In genomic region chr14:57066053-57066452, GRCm38 (mm10) we compare ENCODE assay signal across 26 mouse cellular contexts. TPM values are rescaled to one million over a fixed set of nuclear protein-coding genes. Genes with fewer than 3 reads are reported as not detected.
DNase-seq lines count a peak whose midpoint lies in the region; TF ChIP-seq lines count a peak whose summit lies in the region.
"Had no signal": no experiment of that assay in that cellular context is flagged by ENCODE, and none has a peak within 500 bp of the region (broad histone marks: within the 10 kb centered on the region; RNA-seq: fewer than 3 reads in every experiment).

No protein-coding gene starts in this region.

- H3K27me3 ChIP-seq in CH12.LX (replicated peaks) = no peaks in the 10 kb centered on the region

- DNase-seq in A20 (ENCODE audit: low read depth, low spot score) (peak; percentile 40), CH12.LX (ENCODE audit: extremely low read depth) (peak; percentile 67)
- DNase-seq in frontal cortex, postnatal 25 days (ENCODE audit: low spot score in 2 of 2) = no peak
- DNase-seq in cerebellum, adult 9-10 months = no peak
- DNase-seq: adrenal gland, adult 2 months; adrenal gland, adult 8-10 months; adrenal gland, postnatal 10 days; adrenal gland, postnatal 14 days; adrenal gland, postnatal 25 days; adrenal gland, postnatal 36 days; B cell, adult 2 months; cerebellum, adult 11 months; cerebellum, adult 11-12 months; cerebellum, adult 18-20 months; cerebellum, adult 2 months; cerebellum, adult 8-10 months had no signal

- no peak for TF ChIP-seq RAD21 in CH12.LX (IDR thresholded peaks at IDR 0.05; ENCODE audit: low read depth, low read length)

- no peak overlapping the region for H3K9ac ChIP-seq in CH12.LX (ENCODE audit: insufficient read depth, low read depth)

- in situ Hi-C loops in CH12.LX (cut with MboI; ENCODE audit: low pct_ligation_motif_present, low pct_unique_long_range_greater_than_20kb, low sequenced_read_pairs) = loop anchor here (10.0 kb wide), 4 partner anchors 91 to 691 kb away; no protein-coding TSS in a partner anchor

- H3K4me2 ChIP-seq in CH12.LX (ENCODE audit: insufficient read depth, low read depth, poor library complexity, severe bottlenecking) = no peak overlapping the region

- no peaks in the 10 kb centered on the region for H3K79me2 ChIP-seq in CH12.LX (replicated peaks; ENCODE audit: control insufficient read depth, extremely low read depth, insufficient read depth, poor library complexity, severe bottlenecking)

- TF ChIP-seq EP300 in CH12.LX (IDR thresholded peaks at IDR 0.05; ENCODE audit: low read length) = peak; percentile 64

- no peak overlapping the region for H3K27ac ChIP-seq in CH12.LX (ENCODE audit: insufficient read depth, low read depth)

- dilution Hi-C loops in CH12.LX (cut with MboI; ENCODE audit: extremely low pct_ligation_motif_present, extremely low pct_unique_long_range_greater_than_20kb, low sequenced_read_pairs) = no loop called here

- no peak overlapping the region for H3K4me3 ChIP-seq in CH12.LX (replicated peaks in 1 of 3; ENCODE audit: low read depth in 2 of 3, low read length in 2 of 3, poor library complexity in 1 of 3)

- no peak for TF ChIP-seq POLR2A in CH12.LX (IDR thresholded peaks at IDR 0.05; ENCODE audit: low read depth, low read length)

- H3K9me3 ChIP-seq in CH12.LX (replicated peaks; ENCODE audit: low read length) = no peaks in the 10 kb centered on the region
- H3K9me3 ChIP-seq: G1E had no signal

- no peaks in the 10 kb centered on the region for H3K36me3 ChIP-seq in CH12.LX (replicated peaks in 1 of 2; ENCODE audit: control insufficient read depth in 1 of 2, insufficient read depth in 1 of 2, low read length in 1 of 2)
- H3K36me3 ChIP-seq: G1E had no signal

- H3K4me1 ChIP-seq in CH12.LX (ENCODE audit: control insufficient read depth in 1 of 2, insufficient read depth in 2 of 2) = peaks cover 5 to 33% of the 10 kb centered on the region in 2 experiments; a peak in 3 of 4 replicates

- TF ChIP-seq CTCF in CH12.LX (conservative IDR thresholded peaks at IDR 0.05 in 1 of 2, IDR thresholded peaks at IDR 0.05 in 1 of 2; ENCODE audit: low read depth in 2 of 2, low read length in 2 of 2) = no peak

TF ChIP-seq in CH12.LX, 34 proteins besides CTCF, POLR2A, EP300 and RAD21:
- TF ChIP-seq NELFE (IDR thresholded peaks at IDR 0.05; ENCODE audit: low read depth, low read length) (no peak), RCOR1 (conservative IDR thresholded peaks at IDR 0.05; ENCODE audit: low read depth, low read length) (no peak), ZNF384 (IDR thresholded peaks at IDR 0.05; ENCODE audit: low read depth, low read length) (no peak), ETS1 (conservative IDR thresholded peaks at IDR 0.05; ENCODE audit: low read depth, low read length) (no peak), ZC3H11A (IDR thresholded peaks at IDR 0.05; ENCODE audit: low read depth, low read length) (no peak), ZMIZ1 (IDR thresholded peaks at IDR 0.05; ENCODE audit: low read depth, low read length) (no peak), GABPA (IDR thresholded peaks at IDR 0.05; ENCODE audit: insufficient replicate concordance, low read depth, low read length) (no peak), SIN3A (IDR thresholded peaks at IDR 0.05; ENCODE audit: low read length) (no peak), USF2 (conservative IDR thresholded peaks at IDR 0.05; ENCODE audit: low read depth, low read length) (no peak), POLR2AphosphoS2 (IDR thresholded peaks at IDR 0.05; ENCODE audit: low read depth, low read length) (no peak), KAT2A (IDR thresholded peaks at IDR 0.05; ENCODE audit: insufficient replicate concordance, low read length) (no peak), MAX (IDR thresholded peaks at IDR 0.05; ENCODE audit: low read length) (no peak), UBTF (IDR thresholded peaks at IDR 0.05; ENCODE audit: low read depth, low read length) (no peak), MYC (IDR thresholded peaks at IDR 0.05; ENCODE audit: low read depth, low read length) (no peak), JUN (IDR thresholded peaks at IDR 0.05; ENCODE audit: insufficient read depth, low read depth, low read length) (no peak), IRF4 (IDR thresholded peaks at IDR 0.05; ENCODE audit: low read depth, low read length) (no peak), SMC3 (IDR thresholded peaks at IDR 0.05; ENCODE audit: low read depth, low read length) (no peak), HCFC1 (IDR thresholded peaks at IDR 0.05; ENCODE audit: low read depth, low read length) (no peak)

RNA-seq across cellular contexts. Expression of gene Gja3, which starts 8.2 kb away (rescaled TPM):
- not detected in 2 replicates for total RNA-seq in CH12.LX (2012; rRNA removed)
- total RNA-seq in CH12.LX (2014; rRNA removed) = not detected in 2 replicates
- polyA plus RNA-seq in CH12.LX (2012; ENCODE audit: insufficient read length, low read depth) = not detected in 2 replicates
- total RNA-seq: adrenal gland, adult 18-20 months; adrenal gland, adult 2 months; adrenal gland, adult 8-10 months; adrenal gland, postnatal 14 days; adrenal gland, postnatal 25 days; adrenal gland, postnatal 36 days; G1E; MEL had no signal
- polyA plus RNA-seq: activated CD4-positive, CD25-positive, alpha-beta regulatory T cell, adult 4 months; CD4-positive, CD25-positive, alpha-beta regulatory T cell, adult 4 months; G1E; Patski had no signal

RNA-seq across cellular contexts. Expression of gene Gjb2, which starts 38.4 kb away (rescaled TPM):
- total RNA-seq in CH12.LX (2012; rRNA removed) (not detected in 2 replicates), CH12.LX (2014; rRNA removed) (not detected in 2 replicates)
- polyA plus RNA-seq in CH12.LX (2012; ENCODE audit: insufficient read length, low read depth) = not detected in 2 replicates
- total RNA-seq: G1E, MEL had no signal
- polyA plus RNA-seq: C2C12, G1E had no signal

RNA-seq across cellular contexts. Expression of gene Gm4491, which starts 49.6 kb away (rescaled TPM):
- total RNA-seq in CH12.LX (2012; rRNA removed) = not detected in 2 replicates
- not detected in 2 replicates for total RNA-seq in CH12.LX (2014; rRNA removed)
- not detected in 2 replicates for polyA plus RNA-seq in CH12.LX (2012; ENCODE audit: insufficient read length, low read depth)
- total RNA-seq: adrenal gland, adult 18-20 months; adrenal gland, adult 2 months; adrenal gland, adult 8-10 months; adrenal gland, postnatal 10 days; adrenal gland, postnatal 14 days; adrenal gland, postnatal 25 days; adrenal gland, postnatal 36 days; adrenal gland, postnatal 4 days; ES-E14; G1E; MEL had no signal
- polyA plus RNA-seq: activated CD4-positive, CD25-positive, alpha-beta regulatory T cell, adult 4 months; adrenal gland, adult 2 months; brain, embryonic 14.5 days; C2C12; G1E; Patski had no signal

Comparison
In these comparisons a context has a peak if more than half of its experiments do, and no peak if none do; other contexts are left out.
1. DNase-seq: peak in A20 (single experiment) and CH12.LX (single experiment); none in frontal cortex, postnatal 25 days (0 of 2) and cerebellum, adult 9-10 months (single experiment).